Mouse (Mus musculus) heart, postnatal 36 days (tissue): ENCODE measurements around the gene Cd47. TPM values are rescaled to one million over a fixed set of nuclear protein-coding genes. Genes with fewer than 3 reads are reported as not detected.

Experiments
- DNase-seq, 2 experiments: peaks; one replicate each; pipeline ENCODE4 v3.0.0; 2021 to 2022
- intact Hi-C: fragments of 180-260 bp; cut with DNase I; formaldehyde crosslinking; loops from one replicate; pipeline ENCODE4 v1.15.1; 2025
- total RNA-seq, 2 experiments: library from RNA; stranded (reverse); gene quantifications; 2 replicates each; pipeline ENCODE4 v1.2.3; 2021

Gene Cd47
- total RNA-seq, 2 experiments from 2014 or later, result 82.9 to 83.0 TPM

DNA sequence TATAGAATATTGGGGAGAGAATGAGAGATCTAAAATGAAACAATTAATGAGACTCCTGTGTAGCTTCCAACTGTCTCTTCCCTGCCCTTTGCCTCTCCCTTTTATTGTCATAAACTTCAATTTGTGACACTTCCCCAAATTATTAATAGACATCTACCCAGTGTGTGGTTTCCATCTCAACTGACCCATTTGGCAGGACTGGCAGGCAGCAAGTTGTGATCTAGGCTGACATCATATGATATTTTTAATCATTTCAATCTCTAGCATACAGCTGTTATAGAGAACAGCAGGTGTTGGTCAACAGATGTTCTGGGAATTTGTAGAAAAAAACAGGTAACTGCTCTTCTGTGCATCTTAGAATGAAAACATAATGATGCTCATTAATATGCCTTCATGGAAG, 17.0 kb upstream of the Cd47 start:
- DNase-seq, result no peak
- intact Hi-C loops, result no loop called here

DNA sequence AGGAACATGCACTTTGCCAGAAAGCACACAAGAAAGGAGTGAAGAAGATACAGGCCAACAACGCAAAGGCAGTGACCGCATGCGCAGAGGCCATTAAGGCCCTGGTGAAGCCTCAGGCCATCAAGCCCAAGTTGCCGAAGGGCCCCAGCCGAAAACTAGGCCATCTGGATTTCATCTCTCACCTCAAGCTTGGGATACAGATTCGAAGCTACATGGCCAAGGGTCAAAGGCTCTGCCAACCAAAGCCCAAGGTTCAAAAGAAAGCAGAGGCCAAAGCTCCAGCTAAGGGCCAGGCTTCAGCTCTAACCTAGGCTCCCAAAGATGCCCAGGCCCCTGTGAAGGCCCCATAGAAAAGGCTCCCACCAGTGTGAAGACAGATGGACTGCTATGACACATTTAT, 14.2 kb upstream of the Cd47 start:
- intact Hi-C loops, result no loop called here
- no peak for DNase-seq

DNA sequence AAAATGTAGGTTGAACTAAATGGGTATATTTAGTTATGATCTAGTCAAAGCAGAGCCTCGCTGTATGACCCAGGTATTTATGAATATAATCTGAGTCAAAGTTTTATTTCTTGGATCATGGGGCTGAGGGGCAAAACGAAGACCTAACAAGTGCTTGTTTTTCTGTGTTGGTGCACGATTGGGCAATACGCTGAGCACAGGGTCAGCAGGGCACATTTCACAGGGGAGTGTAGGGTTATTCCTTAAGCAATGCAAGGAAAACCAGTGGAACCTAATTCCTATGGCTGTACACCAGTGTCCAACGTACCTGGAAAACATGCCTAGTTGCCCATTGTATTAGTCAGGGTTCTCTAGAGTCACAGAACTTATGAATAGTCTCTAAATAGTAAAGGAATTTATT, 12.6 kb upstream of the Cd47 start:
- no peak for DNase-seq
- intact Hi-C loops, result no loop called here

DNA sequence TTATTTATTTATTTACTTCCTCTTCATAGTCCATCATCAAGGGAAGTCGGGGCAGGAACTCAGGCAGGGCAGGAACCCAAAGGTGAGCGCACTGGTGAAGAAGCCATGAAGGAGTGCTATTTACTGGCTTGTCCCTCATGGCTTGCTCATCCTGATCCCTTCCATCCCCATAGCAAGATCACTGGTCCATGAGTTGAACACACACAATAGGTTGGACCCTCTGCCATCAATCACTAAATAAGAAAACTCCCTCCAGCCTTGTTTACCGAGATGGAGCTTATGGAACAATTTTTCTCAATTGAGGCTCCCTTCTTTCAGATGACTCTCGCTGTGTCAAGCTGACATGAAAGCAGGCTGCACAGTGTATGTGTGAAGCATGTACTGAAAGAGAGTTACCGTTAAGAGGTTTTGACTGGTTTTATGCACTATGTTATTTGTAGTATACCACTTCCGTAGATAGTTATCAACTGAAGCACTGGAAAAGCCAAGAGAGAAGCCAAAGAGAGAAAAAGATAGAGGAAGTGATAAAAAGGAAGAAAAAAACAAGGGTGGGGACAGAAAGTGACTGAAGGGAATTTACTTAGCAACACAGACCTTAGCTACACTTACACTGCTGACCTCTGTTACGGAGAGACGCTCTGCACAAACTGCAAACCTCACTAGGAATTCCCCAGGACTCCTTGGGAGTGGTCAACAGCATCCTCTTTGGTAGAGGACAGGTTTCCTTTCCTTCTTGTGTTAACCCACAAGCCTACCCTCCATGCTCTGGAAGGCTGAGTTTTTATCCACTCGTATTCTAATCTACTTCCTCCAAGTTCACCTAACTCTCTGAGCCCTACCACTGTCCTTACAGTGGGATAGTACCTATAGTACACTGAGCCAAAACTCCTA, 9.5 kb upstream of the Cd47 start:
- DNase-seq, result no peak
- intact Hi-C loops, result no loop called here

DNA sequence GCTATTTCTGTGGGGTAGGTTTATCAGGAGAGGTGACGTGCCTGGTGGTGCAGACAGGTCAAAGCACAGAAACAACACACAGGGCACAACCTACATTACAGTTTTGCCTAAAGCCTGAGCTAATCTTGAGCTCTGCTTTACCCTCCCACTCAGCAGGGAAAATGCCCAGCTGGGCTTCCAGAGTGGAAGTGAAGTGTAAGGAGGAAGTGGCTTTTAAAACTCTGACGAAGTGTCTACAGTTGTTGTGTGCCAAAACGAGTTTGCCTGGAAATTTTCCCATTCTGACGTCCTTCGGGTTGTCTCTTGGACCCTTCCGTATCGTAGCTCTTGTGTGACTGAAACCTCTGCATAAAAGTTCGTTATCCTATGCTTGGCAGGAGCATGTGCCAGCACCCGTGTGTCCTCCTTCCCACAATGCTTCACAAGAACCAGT, 7.9 kb upstream of the Cd47 start:
- peak; percentile 33 to 51 for DNase-seq

DNA sequence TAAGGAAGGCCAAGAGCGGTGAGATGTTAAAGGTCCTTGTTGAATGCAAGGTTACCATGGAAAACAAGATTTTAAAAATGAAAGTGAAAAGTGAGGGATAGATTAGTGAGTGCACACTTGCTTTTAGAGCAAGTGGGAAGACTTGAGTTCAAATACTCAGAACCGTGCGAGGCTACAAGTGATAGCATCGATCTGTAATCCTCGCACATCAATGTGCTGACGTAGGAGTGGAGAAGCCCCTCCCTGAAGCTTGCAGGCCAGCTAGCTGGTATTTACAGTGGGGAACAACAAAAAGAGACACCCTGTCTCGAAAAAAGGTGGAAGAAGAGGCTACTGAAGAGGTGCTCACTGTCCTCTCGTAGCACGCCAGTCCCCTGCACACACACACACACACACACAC, 6.7 kb upstream of the Cd47 start:
- intact Hi-C loops, result no loop called here
- DNase-seq, result no peak

More for the DNA sequence above, 7.9 kb upstream of the Cd47 start:
- intact Hi-C loops, result no loop called here

DNA sequence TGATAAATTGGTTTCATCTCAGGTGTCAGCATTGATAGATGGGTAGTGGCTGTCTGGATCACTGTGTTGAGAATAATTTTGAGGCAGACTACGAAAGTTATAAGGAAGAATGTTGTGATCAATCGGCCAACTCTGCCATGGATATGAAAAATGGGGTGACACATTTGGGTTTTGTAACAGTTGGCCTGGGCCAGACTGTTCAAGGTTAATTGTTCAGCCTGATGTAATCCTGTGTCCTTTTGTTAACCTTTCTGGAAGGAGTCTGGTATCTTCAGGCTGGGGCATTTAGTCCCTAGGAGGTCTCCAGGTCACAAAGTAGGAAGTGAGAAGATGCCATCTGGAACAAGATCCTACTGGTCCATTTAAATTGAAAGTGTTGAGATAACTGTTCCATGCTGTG, 4.1 kb upstream of the Cd47 start:
- DNase-seq, result no peak

DNA sequence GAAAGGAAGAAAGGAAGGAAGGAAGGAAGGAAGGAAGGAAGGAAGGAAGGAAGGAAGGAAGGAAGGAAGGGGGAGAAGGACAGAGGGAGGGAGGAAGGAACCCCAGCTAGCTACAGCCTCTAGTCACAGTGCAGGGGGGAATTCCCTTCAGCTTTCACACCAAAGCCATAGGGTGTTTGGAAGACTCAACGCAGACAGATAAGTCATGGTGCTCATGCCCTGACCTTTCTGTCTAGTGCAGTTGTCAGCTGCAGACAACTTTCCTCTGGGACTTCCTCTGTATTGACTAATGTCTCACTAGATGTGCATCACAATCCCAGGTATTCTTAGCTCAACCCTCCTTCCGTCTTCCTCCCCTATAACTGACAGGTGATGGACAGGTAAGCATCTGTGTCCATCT, 3.4 kb upstream of the Cd47 start:
- intact Hi-C loops, result no loop called here
- no peak for DNase-seq

More for the DNA sequence above, 4.1 kb upstream of the Cd47 start:
- intact Hi-C loops, result no loop called here

DNA sequence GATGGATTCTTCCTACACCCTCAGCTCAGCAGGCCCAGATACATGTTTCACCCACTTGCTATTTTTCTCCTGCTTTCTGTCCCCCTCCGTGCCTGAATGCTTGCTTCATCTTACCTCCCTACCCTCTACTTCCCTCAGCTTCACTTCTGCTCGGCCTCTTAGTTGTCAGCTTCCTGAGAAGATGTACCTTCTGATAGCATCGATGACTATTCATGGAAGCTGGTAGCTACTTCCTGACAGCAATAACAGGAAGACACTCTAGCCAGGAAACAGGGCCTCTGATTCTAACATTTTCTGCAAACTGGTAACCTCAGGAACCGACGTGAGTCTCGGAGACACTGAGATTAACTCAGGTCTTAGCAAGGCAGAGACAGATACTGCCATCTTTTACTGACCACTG, 1.5 kb upstream of the Cd47 start:
- DNase-seq, result no peak
- intact Hi-C loops, result no loop called here

DNA sequence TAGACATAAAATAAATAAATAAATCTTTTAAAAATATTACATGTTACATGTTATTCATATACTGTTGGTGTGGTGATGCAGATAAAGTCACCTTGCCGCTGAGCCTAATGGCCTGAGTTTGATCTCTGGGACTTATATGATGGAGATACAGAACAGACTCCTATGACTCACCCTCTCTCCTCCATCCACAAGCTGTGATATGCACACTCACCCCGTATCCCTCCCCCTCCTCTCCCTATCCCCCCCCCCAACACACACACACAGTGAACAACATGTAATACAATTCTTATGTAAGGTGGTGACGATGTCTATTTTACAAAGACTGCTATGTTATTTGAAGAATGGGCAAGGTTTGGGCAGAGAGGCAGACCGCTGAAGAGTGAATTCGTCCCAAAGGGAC, 663 bp downstream of the Cd47 start:
- intact Hi-C loops, result no loop called here

DNA sequence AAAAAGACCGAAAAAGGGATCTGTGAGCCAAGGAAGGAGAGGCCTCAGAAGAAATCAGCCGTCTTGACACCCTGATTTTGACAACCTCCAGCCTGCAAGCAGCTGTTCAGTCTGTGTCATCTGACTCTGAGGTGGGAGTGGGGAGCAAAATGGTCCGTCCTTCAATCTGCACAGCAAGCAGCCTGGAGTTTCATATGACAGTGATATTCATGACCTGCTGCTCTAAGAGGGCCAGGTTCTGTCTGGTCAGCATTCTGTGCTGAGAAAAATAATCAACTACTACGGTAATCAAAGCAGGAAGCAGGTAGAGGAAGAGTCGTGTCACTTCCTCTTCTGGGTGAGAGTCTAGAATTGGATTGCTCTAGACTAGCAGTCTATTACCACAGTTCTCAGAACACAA, 1.1 kb downstream of the Cd47 start:
- no peak for DNase-seq
- intact Hi-C loops, result no loop called here

More for the DNA sequence above, 663 bp downstream of the Cd47 start:
- DNase-seq, result no peak

DNA sequence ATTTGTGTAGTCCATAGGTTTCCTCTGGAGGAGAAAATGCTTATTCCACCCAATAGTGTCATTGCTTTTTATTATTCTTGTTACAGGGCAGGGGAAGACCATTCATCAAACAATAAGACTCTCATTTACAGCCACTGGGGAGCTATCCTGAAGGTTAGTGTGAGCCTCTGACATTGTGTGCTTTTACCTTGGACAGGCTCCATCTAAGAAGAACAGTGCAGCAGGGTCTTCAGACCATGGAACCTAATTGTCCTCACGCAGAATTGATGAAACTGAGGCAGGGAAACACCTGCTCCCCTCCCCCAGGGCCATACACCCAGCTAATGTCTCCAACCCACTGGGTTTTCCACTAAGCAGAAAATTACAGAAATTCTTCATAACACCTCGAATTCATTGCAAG, 2.7 kb downstream of the Cd47 start:
- no peak for DNase-seq
- intact Hi-C loops, result no loop called here

DNA sequence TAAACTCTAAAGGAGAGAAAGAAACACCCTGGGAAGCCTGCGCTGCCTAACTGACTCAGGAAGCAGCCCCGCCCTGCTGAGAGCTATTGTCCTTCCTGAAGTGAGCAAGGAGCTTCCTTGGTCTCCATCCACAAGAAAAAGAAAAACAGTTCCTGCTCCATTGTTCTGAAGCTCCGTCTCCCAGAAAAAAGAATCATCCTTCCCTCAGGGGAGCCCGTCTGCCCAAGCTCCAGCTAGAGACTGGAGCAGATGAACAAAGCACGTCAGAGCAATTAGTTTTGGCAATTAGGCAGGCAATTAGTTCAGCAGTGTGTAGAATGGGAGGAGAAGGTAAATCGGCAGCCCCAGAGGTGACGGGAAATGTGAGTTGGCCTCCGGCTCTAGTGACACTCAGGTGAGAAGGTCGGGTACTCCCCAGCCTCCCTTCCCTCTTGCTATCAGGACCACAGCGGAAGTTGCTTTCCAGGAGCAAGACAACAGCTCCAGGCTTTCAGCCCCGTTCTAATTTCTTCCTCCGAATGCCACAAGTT, 3.7 kb downstream of the Cd47 start:
- intact Hi-C loops, result loop anchor here (2.0 kb wide), 1 partner anchor 51 kb away; no protein-coding TSS in a partner anchor
- DNase-seq, result peak in 1 of 2 experiments; percentile 10

DNA sequence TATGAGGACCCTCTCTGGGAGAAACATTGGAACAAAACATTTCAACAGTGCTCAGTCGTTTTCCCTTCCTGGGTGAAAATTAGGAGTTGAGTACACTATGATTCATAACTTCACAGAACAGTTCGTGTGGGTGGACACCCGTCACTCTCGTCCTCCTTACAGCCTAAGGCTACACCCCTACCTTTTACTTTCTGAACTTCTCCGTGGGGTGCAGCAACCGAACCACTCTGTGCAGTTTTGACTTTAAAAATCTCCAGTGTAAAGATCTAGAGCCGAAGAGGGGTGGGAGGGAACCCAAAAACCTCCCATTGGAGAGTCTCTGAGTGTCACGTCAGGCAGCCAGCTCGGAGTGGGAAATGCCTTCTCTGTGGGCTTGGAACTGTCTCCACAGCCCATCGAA, 6.6 kb downstream of the Cd47 start:
- DNase-seq, result no peak
- intact Hi-C loops, result no loop called here

DNA sequence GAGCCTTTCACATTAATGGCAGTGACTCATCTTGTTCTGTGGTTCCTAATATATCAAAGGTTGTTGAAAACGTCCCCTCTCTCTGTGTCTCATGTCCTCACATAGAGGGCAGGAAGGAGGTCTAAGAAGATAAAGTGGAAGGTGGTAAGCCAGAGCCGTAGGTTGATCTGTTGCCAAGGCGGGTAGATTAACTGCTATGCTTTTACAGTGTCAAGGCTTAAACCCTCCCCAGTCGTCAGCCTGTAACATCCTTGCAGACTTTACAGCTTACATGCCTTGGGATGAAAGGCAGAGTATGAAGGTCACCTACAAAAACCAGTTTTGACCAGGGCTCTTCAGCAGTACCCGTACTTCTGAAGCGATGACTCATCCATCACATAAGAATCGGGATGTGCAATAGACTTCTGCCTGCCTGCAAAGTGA, 7.1 kb downstream of the Cd47 start:
- intact Hi-C loops, result no loop called here
- DNase-seq, result no peak

DNA sequence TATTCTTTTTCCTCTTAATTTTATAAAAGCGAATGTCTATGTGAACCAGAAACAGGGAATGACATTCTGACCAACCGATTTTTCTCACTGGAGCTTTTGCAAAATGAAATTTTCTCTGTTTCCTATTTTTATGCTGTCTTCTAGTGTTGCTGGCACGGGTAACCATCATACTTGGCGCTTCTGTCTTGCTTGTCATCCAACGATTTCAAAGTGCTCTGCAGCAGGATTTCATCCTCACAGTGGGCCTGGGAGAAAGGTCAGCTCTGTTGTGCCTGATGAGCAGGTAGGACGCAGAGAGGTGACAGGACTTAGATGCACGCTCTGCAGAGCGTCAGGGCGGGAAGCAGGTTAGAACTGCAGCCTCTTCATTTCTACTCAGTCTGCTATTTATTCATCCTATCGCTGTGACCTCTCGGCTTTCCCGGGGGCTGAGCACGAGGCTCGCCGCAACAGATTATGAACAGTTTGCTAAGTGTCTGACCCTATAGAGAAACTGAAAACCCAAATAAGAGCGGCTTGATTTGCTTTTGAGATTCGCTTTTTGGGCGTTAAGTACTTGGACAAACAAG, 7.6 kb downstream of the Cd47 start:
- intact Hi-C loops, result no loop called here
- DNase-seq, result no peak

DNA sequence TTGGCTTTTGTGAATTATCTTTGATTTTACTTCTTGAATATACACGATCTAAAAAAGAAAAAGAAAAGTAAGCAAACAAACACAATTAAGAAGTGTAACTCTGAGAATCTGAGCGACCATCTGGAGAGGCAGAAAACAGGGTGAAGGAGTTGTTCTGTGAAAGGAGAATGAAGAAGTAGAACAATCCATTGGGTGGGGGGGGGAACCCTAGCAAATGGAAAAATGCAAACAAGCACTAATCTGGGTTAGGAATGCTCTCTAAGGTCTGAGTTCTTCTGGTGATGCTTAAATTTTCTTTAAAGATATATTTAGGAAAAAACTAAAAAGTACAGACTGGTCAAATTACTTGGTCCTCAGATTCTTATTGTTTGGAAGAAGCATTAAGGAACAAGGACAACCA, 11.6 kb downstream of the Cd47 start:
- intact Hi-C loops, result no loop called here
- DNase-seq, result no peak

DNA sequence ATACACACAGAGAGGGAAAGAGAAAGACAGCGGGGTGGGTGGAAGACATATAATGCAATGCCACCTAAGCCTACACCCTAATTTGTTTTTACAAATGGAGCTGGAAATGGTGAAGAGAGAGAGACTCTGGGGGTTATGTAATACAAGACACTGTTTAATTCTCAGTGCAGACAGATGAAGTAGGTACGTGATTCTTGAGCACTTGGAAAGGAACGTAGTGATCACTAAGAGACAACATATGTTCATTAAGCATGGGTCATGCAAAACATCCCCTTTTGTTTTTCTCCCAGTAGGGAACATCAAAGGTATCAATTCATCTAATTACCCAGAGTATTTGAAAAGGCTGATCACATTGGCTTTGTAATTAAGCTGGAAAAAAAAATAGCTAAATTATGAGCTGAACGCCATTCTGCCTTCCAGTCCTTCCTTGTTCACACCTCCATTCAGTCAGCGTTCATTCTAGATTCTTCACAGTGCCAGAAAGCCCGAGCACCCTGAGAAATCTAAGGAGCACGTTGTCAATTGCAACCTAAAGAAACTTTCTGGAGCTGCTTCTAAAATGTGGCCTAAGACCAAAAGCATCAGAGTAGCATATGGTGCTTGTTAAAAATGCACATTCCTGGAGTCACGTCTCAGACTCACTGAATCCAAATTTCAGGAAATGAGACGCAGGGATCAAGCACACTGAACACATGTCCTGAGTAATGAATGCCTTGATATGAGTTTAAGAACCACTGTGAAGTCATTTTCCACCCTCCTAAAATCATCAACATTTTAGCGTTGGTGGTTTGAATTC, 12.7 kb downstream of the Cd47 start:
- intact Hi-C loops, result no loop called here

DNA sequence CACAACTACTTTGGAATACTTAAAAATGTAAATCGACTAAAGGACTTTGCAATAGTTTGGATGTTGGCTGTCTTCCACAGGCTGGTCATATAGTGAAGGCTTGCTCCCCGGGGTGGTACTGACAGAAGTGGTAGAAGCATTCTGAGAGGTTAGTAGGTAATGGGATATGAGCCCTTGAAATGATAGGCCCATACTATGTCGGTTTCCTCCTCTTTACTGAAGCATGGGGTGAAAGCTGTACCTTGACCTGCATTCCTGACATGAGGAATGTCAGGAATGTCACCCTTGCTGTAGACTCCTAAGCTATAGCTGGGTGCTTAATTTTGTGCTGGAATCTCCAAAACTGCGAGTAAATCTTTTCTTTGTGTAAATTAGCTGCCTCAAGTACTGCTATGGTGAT, 14.1 kb downstream of the Cd47 start:
- intact Hi-C loops, result no loop called here
- DNase-seq, result no peak

More for the DNA sequence above, 12.7 kb downstream of the Cd47 start:
- DNase-seq, result no peak

DNA sequence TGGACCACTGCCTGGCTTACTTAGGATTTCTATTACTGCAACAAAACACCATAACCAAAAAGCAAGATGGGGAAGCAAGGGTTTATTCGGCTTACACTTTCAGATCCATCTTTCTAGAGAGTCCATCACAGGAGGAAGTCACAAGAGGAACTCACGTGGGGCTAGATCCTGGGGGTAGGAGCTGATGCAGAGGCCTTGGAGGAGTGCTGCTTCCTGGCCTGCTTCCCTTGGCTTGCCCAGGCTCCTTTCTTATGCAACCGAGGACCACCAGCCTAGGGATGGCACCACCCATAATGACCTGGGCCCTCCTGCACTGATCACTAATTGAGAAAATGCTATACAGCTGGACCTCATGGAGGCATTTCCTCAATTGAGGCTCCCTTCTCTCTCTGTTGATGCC, 16.6 kb downstream of the Cd47 start:
- intact Hi-C loops, result no loop called here
- no peak for DNase-seq

DNA sequence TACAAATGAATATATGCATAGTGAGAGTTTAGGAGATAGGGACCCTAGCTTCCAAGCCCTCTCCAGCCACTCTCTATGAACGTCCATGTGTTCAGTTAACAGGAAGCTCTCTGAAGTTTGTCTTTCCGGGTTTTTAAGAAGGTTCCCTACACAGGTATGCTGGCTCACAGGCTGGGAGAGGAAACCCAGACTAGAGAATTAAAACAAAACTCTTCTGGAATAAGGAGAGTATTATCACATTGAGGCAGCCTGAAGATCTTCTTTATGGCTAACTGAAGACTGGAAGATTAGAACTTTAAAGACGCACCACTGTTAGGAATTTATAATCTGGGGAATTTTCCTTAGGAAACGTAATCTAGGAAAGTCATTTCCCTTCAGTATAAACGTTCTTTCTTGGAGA, 17.8 kb downstream of the Cd47 start:
- DNase-seq, result no peak
- intact Hi-C loops, result no loop called here
